Mouse (Mus musculus) urinary bladder, postnatal 25 days (tissue): ENCODE results near the gene Ctbp1.

Source experiments
- DNase-seq: peaks from one replicate; pipeline ENCODE4 v3.0.0; 2022; ENCODE audit warnings: low spot score

The Ctbp1 gene

GRCm38 (mm10) chr5:33274953-33275454 lies at the start of gene Ctbp1:
Ctbp1 (minus strand) TSS chr5:33274994.
- peak; percentile 85 for DNase-seq

- no peak for DNase-seq
These were observed 49.7 kb upstream of the Ctbp1 start for GRCm38 (mm10) chr5:33324491-33324890.

- DNase-seq: no peak
These were observed 37.4 kb upstream of the Ctbp1 start for GRCm38 (mm10) chr5:33312192-33312591.

GRCm38 (mm10) chr5:33310704-33311462 lies 36.1 kb upstream of the Ctbp1 start:
- no peak for DNase-seq

GRCm38 (mm10) chr5:33301801-33302200 lies 27.0 kb upstream of the Ctbp1 start:
- DNase-seq: no peak

- DNase-seq: no peak
These were observed 22.4 kb upstream of the Ctbp1 start for GRCm38 (mm10) chr5:33297164-33297563.

- no peak for DNase-seq
These were observed 19.1 kb upstream of the Ctbp1 start for GRCm38 (mm10) chr5:33293796-33294430.

- no peak for DNase-seq
These were observed 9.2 kb upstream of the Ctbp1 start for GRCm38 (mm10) chr5:33283951-33284350.

- DNase-seq: no peak
These were observed 6.6 kb upstream of the Ctbp1 start for GRCm38 (mm10) chr5:33281428-33281827.

GRCm38 (mm10) chr5:33278950-33279349 lies 4.2 kb upstream of the Ctbp1 start:
- no peak for DNase-seq

GRCm38 (mm10) chr5:33277286-33277685 lies 2.5 kb upstream of the Ctbp1 start:
- no peak for DNase-seq

- DNase-seq: no peak
These were observed 960 bp upstream of the Ctbp1 start for GRCm38 (mm10) chr5:33275754-33276153.

GRCm38 (mm10) chr5:33274085-33274952 lies 475 bp downstream of the Ctbp1 start:
- peak; percentile 94 for DNase-seq

- no peak for DNase-seq
These were observed 1.1 kb downstream of the Ctbp1 start for GRCm38 (mm10) chr5:33273777-33274084.

- no peak for DNase-seq
These were observed 1.7 kb downstream of the Ctbp1 start for GRCm38 (mm10) chr5:33272845-33273776.

GRCm38 (mm10) chr5:33272146-33272545 lies 2.6 kb downstream of the Ctbp1 start:
- DNase-seq: no peak

- DNase-seq: peak; percentile 88
These were observed 4.2 kb downstream of the Ctbp1 start for GRCm38 (mm10) chr5:33270568-33270967.

- DNase-seq: no peak
These were observed 20.4 kb downstream of the Ctbp1 start for GRCm38 (mm10) chr5:33254416-33254815.

- DNase-seq: no peak
These were observed 26.6 kb downstream of the Ctbp1 start for GRCm38 (mm10) chr5:33248186-33248585.

- DNase-seq: no peak
These were observed 27.4 kb downstream of the Ctbp1 start for GRCm38 (mm10) chr5:33247387-33247786.

GRCm38 (mm10) chr5:33245701-33246100 lies 29.1 kb downstream of the Ctbp1 start:
- peak; percentile 62 for DNase-seq
